Mouse (Mus musculus): ENCODE measurements around the gene Baz1b. TPM values are rescaled to one million over a fixed set of nuclear protein-coding genes. Genes with fewer than 3 reads are reported as not detected.

Gene Baz1b
- 16.3 and 18.2 TPM in 2 replicates for polyA plus RNA-seq (2012; rRNA removed)

GRCm38 (mm10) chr5:135186621-135187348, at the start of gene Baz1b:
Gene Baz1b, plus strand, starts transcription at chr5:135187264.

DNA sequence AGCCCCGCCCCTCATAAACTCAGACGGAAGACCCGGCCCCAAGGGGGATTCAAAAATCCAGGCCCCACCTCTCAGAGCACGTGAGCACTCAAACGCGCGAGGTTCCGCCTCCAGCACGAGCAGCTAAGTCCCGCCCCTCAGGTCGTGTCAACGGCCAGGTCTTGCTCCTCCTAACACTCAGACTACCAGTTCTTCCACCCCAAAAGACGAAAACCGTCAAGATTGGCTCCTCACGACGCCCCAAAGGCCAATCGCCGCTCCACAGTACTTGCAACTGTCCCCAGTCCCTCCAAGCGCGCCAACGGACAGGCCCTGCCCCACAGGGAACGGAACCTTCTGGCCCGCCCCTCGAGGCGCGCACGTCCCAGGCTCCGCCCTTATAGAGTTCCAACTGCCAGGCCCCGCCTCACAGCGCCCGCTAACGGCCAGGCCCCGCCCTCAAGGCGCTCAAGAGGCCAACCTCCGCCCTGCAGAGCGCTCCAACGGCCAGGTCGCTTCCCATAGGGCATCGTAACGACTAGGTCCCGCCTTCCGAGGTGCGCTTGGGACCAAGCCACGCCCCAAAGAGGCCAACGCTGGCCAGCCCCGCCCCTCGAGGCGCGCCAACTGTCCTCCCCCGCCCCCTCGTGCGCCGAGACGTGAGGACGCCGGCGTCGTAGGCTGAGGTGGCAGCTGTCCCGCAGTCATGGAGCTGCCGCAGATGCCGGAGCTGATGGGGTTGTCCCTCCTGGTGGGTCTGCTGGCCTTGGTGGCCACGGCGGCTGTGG, 37.8 kb upstream of the Baz1b start, which contains the start of gene Tbl2:
Gene Tbl2 (plus strand): TSS at position 605 of the 767 bp plus-strand sequence.

DNA sequence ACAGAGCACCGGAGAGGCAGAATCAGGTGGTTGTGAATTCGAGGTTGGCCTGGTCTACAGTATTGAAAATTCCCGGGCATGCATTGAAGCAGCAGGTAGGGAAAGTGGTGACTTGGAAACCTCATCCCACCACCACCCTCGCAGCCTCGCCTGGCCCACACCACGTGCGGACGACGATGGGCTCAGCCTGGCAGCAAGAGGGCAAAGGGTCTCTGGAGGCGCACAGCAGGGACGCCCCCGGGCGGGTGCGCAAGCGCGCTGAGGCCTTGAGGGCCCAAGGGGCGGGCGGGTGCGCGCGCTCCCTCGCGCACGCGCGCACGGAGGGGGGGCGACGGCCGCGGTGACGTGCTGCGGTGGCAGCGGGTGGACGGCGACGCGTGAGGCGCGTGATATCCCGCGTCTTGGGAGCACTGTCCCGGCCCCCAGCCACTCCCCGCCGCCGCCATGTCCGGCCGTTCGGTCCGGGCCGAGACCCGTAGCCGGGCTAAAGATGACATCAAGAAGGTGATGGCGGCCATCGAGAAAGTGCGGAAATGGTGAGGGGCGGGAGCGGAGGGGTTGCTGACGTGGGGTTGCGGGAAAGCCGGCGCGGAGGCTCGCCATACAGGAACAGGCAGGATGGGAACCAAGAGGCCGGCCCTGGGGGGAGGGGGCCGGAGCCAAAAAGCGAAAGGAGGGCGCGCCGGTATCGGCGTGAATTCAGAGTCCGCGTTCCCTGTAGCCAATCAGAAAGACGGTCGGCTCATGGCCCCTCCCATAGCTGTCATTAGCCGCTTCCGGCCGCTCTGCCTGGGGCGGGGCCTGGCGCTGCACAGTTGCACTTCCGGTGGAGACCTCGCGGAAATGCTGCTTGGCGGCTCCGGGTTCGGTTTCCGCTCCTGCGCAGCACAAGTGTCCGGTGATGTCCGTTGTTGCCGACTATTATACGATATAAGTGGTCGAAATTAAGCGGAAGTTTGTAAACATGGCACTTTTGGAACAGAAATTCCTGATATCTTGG, 18.7 kb upstream of the Baz1b start, which contains the start of gene Bcl7b:
Gene Bcl7b (plus strand): TSS at position 221 of the 1,000 bp plus-strand sequence.

GRCm38 (mm10) chr5:135251079-135251454, 64.0 kb downstream of the Baz1b start, which contains the start of gene Fzd9:
Gene Fzd9, minus strand, starts transcription at chr5:135251230.

Other genes with a start within 250 kb of the Baz1b start
- gene Cldn4, start 240.3 kb upstream of the Baz1b start, polyA plus RNA-seq (2012; rRNA removed) = 171 and 209 TPM in 2 replicates
- 2,205 and 2,501 TPM in 2 replicates for gene Cldn3, start 201.1 kb upstream of the Baz1b start, polyA plus RNA-seq (2012; rRNA removed)
- gene Abhd11, start 178.1 kb upstream of the Baz1b start, polyA plus RNA-seq (2012; rRNA removed) = 132 and 144 TPM in 2 replicates
- gene Stx1a, start 163.8 kb upstream of the Baz1b start, polyA plus RNA-seq (2012; rRNA removed) = 8.4 and 9.9 TPM in 2 replicates
- gene Dnajc30, start 123.1 kb upstream of the Baz1b start, polyA plus RNA-seq (2012; rRNA removed) = 46.0 and 58.3 TPM in 2 replicates
- gene Bud23, start 122.3 kb upstream of the Baz1b start, polyA plus RNA-seq (2012; rRNA removed) = 54.6 and 73.2 TPM in 2 replicates
- gene Vps37d, start 109.0 kb upstream of the Baz1b start, polyA plus RNA-seq (2012; rRNA removed) = 3.1 and 4.0 TPM in 2 replicates
- 43.4 and 51.1 TPM in 2 replicates for gene Mlxipl, start 97.4 kb upstream of the Baz1b start, polyA plus RNA-seq (2012; rRNA removed)
- 8.5 and 11.8 TPM in 2 replicates for gene Tbl2, start 37.6 kb upstream of the Baz1b start, polyA plus RNA-seq (2012; rRNA removed)
- gene Bcl7b, start 19.0 kb upstream of the Baz1b start, polyA plus RNA-seq (2012; rRNA removed) = 27.8 and 32.4 TPM in 2 replicates
- gene Fzd9, start 64.0 kb downstream of the Baz1b start, polyA plus RNA-seq (2012; rRNA removed) = 8.6 and 14.8 TPM in 2 replicates
- gene Fkbp6, start 162.8 kb downstream of the Baz1b start, polyA plus RNA-seq (2012; rRNA removed) = not detected in 2 replicates
- gene Trim50, start 166.0 kb downstream of the Baz1b start, polyA plus RNA-seq (2012; rRNA removed) = 0.12 TPM in 1 of 2 replicates, not detected in the other
- gene Nsun5, start 182.7 kb downstream of the Baz1b start, polyA plus RNA-seq (2012; rRNA removed) = 22.9 and 26.8 TPM in 2 replicates
- 16.1 and 23.1 TPM in 2 replicates for gene Pom121, start 207.3 kb downstream of the Baz1b start, polyA plus RNA-seq (2012; rRNA removed)

Measured in colon, adult 2 months (tissue).